Mouse (Mus musculus) liver, adult 2 months (tissue): ENCODE measurements at regions not wholly inside any gene's neighbourhood (a gene's known extent, or its start where the extent isn't known, plus 50 kb on each side); places are given as distances from the start of the nearest gene placed in this dataset.

ENCODE experiments used
- CTCF ChIP-seq: fragments of 200-500 bp; IDR thresholded peaks from 2 replicates; pipeline ENCODE4 v1.5.1; 2011; ENCODE audit warnings: low read depth, low read length, control low read depth
- POLR2A ChIP-seq: fragments of 200-500 bp; IDR thresholded peaks from 2 replicates; pipeline ENCODE4 v1.6.1; 2011; ENCODE audit warnings: low read length, control low read depth; ENCODE audit not compliant: insufficient read depth; ENCODE audit errors: extremely low read depth

GRCm38 (mm10) chr4:135013932-135014331 lies 83.2 kb downstream of the Syf2 start:
- TF ChIP-seq CTCF (peak; percentile 31; the same call in 1 of the 2 replicates), POLR2A (no peak)
